Mouse (Mus musculus) frontal cortex, postnatal 14 days (tissue): Measurements from ENCODE around the gene Shank2.

Experiments
- DNase-seq, 2 experiments: peaks; one replicate each; pipeline ENCODE4 v3.0.0; 2022; ENCODE audit warnings: low spot score in 2 of 2

The Shank2 gene

DNA sequence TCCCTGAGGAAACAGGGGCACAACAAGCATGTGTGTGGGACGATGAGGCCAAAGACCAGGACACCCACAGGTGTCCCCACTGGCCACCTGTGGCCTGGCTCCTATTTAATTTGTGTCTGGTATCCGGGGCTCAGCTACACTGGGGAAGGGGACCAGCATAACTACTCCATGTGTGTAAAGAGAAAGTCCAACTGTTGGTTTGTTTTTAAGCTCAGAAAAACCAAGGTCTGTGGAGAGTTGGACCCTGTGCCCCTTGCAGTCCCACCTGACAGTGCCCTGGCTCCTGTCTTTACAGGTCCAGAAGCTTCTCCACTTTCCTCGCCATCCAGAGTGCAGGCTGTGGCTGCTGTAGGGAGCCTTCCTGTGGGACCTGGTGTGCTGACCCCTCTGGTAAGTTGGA is at the start of gene Shank2:
Gene Shank2, plus strand, starts transcription at position 301 of the 400 bp plus-strand sequence.
- DNase-seq: no peak

DNA sequence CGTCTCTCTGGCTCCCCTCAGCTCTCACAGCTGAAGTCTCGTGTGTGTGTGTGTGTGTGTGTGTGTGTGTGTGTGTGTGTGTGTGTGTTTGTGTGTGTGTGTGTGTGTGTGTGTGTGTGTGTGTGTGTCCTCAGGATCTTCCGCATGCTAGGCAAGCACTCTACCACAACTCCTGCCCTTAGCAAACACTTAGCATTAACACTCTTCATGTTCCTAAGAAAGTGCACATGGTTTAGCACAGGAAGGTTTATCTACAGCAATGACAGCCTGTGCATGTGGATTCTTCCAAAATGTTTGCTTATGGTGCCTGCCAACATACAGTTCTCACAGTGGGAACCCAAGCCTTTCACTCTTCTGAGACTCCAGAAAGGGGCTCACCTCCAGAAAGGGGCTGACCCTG is 49.6 kb upstream of the Shank2 start:
- no peak for DNase-seq

- no peak for DNase-seq
Observed at GRCm38 (mm10) chr7:143956575-143957295, 45.0 kb upstream of the Shank2 start.

- no peak for DNase-seq
Observed at GRCm38 (mm10) chr7:143958030-143958565, 43.6 kb upstream of the Shank2 start.

- no peak for DNase-seq
Observed at GRCm38 (mm10) chr7:143963813-143964212, 37.9 kb upstream of the Shank2 start.

- DNase-seq: no peak
Observed at GRCm38 (mm10) chr7:143966621-143967020, 35.1 kb upstream of the Shank2 start.

- DNase-seq: no peak
Observed at GRCm38 (mm10) chr7:143977491-143977830, 24.3 kb upstream of the Shank2 start.

DNA sequence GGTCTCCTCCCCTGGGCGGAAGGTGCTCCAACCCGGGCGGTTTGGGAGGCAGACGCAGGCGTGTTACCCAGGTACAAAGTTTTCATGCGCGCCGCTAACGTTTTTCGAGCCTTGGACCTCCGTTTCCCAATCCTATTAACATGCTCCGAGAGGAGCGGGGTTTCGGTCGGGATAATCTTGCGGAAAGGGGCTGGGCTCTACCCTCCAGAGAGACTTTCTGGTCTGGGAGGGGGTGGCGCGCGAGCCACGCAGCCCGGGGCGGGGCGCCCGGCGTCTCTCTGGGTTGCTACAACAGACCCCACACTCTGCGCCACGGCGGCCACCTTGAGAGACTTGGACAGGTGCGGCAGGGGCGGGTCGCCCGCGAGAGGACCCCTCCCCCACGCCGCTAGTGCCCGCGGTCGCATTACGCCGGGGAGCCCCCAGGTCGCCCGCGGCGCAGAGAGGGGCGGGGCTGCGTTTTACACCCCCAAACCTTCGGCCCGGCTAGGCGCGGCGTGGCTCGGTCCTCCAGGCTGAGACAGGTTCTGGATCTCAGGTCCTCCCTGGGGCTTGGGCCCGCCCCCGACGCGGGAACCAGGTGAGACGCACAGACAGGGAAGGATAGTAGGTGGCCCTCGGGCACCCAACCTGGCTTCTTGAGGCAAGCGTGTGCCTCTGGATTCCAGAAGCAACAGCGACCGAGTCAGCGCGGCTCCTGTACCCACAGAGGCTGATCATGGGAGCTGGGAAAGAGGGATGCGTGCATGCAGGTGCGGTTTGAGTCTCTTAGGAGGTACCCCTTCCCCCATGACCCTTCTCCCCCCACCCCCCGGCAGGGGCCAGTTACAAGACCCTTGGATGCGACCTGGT is 23.7 kb upstream of the Shank2 start:
- DNase-seq: no peak

DNA sequence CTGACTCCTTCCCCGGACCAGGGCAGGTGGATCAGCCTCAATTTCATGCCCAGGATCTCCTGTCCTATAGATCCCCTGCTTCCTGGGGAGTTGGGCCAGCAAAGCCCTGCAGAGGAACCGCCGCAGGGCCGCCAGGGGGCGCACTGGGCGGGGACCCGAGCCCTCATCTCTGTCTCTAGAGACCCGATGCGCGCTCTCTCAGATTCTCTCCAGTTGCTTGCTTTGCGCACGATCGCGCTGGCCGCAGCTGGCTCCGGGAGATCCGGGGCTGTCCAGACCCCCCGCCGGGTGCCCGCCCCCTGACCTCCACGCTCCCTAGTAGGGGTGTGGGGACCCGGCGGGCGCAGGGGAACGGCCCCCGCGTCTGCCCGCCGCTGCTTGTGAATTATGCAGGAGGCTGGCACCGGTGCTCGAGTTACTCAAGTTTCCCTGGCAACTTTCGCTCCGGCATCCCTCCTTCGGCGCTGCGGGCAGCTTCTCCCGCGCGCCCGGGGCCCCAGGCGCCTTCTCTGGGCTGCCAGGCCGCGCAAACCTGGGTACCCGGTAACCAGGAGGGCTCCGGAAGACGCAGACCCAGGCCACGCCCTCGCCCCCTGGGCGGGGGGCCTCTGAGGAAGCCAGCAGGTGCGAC is 22.9 kb upstream of the Shank2 start:
- DNase-seq: peak; percentile 52 to 63

DNA sequence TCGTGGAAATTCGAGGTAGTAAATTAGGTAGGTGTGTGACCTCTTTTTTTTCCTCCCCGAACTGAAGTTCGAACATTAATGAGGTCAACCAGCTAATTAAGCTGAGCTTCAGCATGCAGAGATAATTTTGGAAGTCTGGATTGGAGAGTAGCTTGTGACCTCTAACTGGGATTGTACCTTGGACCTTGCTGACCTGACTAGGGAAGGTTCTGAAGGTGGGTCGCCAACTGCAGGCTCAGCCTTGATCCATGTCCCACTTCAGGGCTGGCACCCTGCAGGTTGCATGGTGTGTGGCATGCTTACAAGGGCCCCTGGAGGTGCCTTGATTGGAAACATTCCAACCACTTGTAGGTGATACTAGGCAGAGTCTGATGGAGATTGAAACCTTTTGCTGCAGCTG is 21.7 kb upstream of the Shank2 start:
- DNase-seq: no peak

DNA sequence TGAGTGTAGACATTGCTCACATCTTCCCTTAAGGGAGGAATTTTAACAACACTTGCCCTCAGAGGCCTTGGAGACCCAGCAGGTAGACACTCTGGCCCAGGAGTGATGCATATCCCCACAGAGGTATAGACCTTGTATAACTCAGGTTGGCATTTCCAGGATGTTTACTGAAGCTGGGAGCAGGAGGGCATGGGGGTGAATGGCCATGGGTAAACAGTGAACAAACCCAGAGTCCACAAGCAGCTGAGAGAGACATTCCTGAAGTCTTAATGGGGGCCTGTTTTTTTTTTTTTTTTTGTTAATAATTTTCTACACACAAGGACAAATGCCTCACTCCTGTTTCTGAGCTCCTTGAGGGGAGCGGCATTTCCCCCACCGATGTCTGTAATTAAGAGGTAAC is 15.4 kb upstream of the Shank2 start:
- DNase-seq: no peak

GRCm38 (mm10) chr7:143991160-143991559 is 10.6 kb upstream of the Shank2 start:
- DNase-seq: no peak

DNA sequence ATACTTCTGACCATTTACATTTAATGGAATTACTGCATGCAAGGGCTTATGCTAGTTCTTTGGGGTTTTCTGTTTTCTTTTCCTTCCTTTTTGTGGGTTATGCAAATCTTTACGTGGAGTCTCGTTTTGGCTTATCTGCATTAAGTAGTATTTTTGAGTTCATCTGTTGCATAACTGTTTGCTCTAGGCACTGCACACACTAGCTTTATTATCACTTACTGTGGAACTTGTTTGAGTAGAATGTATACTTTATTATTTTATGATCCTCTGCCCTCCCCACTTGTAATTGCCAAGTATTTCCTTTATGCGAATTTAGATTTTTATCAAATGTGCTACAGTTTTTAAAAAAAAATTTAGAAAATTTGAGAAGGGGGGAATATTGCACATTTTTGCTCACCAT is 2.7 kb upstream of the Shank2 start:
- no peak for DNase-seq

- no peak for DNase-seq
Observed at GRCm38 (mm10) chr7:144003471-144003870, 1.7 kb downstream of the Shank2 start.

- DNase-seq: no peak
Observed at GRCm38 (mm10) chr7:144008079-144008478, 6.4 kb downstream of the Shank2 start.

- DNase-seq: no peak
Observed at GRCm38 (mm10) chr7:144008985-144009384, 7.3 kb downstream of the Shank2 start.

DNA sequence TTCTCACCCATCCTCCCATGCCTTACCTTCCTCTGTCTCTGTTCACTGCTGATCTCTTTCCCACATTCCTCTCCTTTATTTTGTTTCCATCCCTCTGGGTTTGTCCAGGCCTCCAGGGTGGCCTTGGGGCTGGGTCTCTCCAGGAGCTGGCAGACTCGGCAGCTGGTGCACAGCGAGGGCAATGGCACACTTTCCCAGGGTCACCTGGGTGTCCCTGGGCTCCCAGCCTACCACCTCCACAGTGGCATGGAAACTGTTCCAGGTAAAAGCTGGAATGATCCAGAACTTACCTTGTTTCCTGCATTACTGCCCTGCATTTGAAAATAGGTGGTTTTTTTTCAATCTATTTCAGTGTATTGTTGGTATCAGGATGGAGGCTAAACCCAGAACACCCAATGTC is 12.8 kb downstream of the Shank2 start:
- DNase-seq: no peak

DNA sequence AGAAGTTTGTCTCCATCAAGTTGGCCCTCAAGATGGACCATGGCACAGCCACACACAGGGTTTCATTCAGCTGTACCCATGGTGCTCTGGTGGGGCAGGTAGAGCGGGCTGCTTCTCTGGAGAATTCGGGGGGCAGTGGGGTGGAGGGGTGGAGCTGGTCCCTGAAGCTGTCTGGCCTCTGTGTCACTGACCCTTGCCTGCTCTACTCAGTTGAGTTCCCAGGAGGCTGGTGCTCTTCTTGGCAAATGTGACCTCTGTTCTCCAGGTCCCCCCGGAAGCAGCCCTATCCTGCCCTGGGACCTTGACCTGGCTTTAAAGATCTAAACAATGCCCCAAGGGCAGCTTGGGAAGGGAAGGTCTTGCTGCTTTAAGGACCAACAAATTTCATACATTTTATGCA is 20.1 kb downstream of the Shank2 start:
- DNase-seq: no peak

GRCm38 (mm10) chr7:144022682-144023081 is 21.0 kb downstream of the Shank2 start:
- no peak for DNase-seq

- DNase-seq: no peak
Observed at GRCm38 (mm10) chr7:144023561-144023960, 21.8 kb downstream of the Shank2 start.

DNA sequence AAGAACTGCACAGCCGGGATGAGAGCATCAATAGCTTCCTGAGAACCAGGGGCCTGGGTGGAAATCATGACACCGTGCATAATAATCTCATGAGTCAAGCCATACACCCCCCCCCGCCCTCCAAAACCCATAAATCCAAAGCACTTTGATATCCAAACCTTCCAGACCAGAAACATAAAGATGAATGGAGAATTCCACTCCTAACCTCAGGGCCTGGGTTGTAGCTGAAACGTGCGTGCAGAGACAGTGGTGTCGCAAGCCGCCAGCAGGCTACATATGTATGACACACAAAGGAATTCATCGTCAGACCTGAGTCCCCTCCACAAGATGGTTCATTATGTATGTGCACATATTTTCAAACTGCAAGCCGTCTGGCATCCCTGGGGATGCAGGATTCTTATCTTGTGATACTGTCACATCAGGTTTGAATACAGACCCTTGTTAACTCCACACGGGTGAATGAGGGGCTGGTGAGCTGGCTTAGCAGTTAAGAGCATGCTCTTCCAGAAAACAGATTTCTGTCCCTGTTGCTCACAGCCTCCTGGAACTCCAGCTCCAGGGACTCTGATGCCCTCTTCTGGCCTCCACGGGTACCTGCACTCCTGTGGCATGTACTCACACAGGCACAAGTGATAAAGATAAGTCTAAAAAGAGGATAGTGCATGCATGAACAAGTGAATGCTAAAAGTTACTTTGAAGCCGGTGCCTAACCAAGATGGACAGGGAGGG is 24.5 kb downstream of the Shank2 start:
- no peak for DNase-seq

- DNase-seq: no peak
Observed at GRCm38 (mm10) chr7:144029246-144029645, 27.5 kb downstream of the Shank2 start.
